Mouse (Mus musculus): ENCODE data around the gene Arl1. TPM values are rescaled to one million over a fixed set of nuclear protein-coding genes. Genes with fewer than 3 reads are reported as not detected.

The Arl1 gene
- total and polyA plus RNA-seq, 2 experiments from 2014 or later = 45.1 to 125 TPM

DNA sequence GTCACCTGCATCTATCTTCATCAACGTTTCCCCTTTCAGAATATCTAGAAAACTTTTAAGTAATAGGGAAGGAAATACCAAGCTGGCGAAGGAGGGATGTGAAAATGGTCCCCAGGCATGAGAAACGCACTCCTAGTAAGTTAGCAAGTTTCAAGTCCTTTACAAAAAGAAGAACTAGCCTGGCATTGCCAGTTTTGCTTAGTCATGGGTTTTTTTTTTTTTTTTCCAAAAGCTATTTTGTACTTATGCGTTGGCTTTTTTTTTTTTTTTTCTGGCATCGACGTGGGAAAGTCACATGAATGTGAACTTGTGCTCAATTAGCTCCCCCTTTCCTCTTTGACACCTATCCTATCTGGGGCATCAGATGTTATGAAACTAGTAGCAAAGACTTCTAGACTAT lies 18.3 kb upstream of the Arl1 start:
- ATAC-seq (ENCODE audit: insufficient read depth, low read depth) = no peak
- Histone ChIP-seq H3K27ac (ENCODE audit: low read depth) (no peak overlapping the region), H3K4me2 (ENCODE audit: low read depth, low read length) (no peak overlapping the region), H3K27me3 (ENCODE audit: control insufficient read depth, insufficient read depth, low read length) (no peaks in the 10 kb centered on the region), H3K36me3 (replicated peaks; ENCODE audit: control insufficient read depth, insufficient read depth, low read length) (no peaks in the 10 kb centered on the region), H3K9me3 (replicated peaks; ENCODE audit: control insufficient read depth, low read length) (no peaks in the 10 kb centered on the region), H3K9ac (replicated peaks; ENCODE audit: low read depth, low read length) (no peak overlapping the region), H3K4me1 (ENCODE audit: control insufficient read depth, insufficient read depth) (no peaks in the 10 kb centered on the region), H3K4me3 (ENCODE audit: low read depth, low read length) (no peak overlapping the region)
- DNase-seq (ENCODE audit: low spot score) = no peak
- TF ChIP-seq EP300 (IDR thresholded peaks at IDR 0.05; ENCODE audit: low read depth) (no peak), CTCF (IDR thresholded peaks at IDR 0.05; ENCODE audit: low read depth) (no peak)
- WGBS = 69% methylated on average over 6 of the region's 6 CpGs

DNA sequence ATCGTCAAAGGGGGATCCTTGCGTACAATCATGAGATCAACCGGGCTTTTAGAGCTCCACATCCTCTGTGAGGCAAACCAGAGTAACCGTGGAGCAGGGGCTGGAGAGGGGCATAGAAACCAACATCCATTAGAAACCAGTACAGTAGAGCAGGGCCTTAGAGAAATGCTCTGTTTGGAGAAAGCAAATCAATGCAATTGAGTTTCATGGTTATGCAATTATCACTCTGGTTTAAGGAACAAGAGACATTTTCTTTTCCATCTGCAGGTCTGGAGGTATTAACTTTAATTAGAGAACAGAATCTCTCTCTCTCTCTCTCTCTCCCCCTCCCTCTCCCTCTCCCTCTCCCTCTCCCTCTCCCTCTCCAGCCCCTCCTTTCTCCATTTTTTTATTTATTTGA lies 15.9 kb upstream of the Arl1 start:
- 81% methylated on average over 4 of the region's 4 CpGs for WGBS
- no peaks in the 10 kb centered on the region for H3K36me3 ChIP-seq (replicated peaks; ENCODE audit: control insufficient read depth, insufficient read depth, low read length)
- no peak overlapping the region for H3K27ac ChIP-seq (ENCODE audit: low read depth)
- ATAC-seq (ENCODE audit: insufficient read depth, low read depth) = no peak
- H3K4me1 ChIP-seq (ENCODE audit: control insufficient read depth, insufficient read depth) = no peaks in the 10 kb centered on the region
- no peak overlapping the region for H3K4me3 ChIP-seq (ENCODE audit: low read depth, low read length)
- H3K4me2 ChIP-seq (ENCODE audit: low read depth, low read length) = no peak overlapping the region
- no peaks in the 10 kb centered on the region for H3K27me3 ChIP-seq (ENCODE audit: control insufficient read depth, insufficient read depth, low read length)
- H3K9ac ChIP-seq (replicated peaks; ENCODE audit: low read depth, low read length) = no peak overlapping the region
- no peaks in the 10 kb centered on the region for H3K9me3 ChIP-seq (replicated peaks; ENCODE audit: control insufficient read depth, low read length)
- DNase-seq (ENCODE audit: low spot score) = no peak
- TF ChIP-seq EP300 (IDR thresholded peaks at IDR 0.05; ENCODE audit: low read depth) = no peak
- TF ChIP-seq CTCF (IDR thresholded peaks at IDR 0.05; ENCODE audit: low read depth) = no peak

DNA sequence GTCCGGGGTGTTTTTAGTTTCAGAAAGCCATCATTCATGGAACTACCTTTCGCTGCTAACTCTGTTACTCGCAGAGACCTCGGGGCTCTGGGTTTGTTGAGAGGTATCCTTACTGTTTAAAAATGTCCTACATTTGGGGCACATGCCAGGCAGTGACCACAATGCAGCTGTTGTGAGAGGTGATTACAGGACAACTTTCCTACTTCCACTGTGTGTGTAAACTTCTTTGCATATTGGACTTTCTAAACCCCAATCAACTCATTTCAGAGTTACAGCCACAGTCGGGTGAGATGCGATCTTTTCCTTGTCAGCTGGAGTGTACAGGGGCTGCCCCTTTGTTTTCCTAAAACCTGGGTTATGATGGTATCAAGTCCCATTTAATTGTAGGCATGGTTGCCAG lies 15.0 kb upstream of the Arl1 start:
- Histone ChIP-seq H3K4me3 (ENCODE audit: low read depth, low read length) (no peak overlapping the region), H3K27ac (ENCODE audit: low read depth) (no peak overlapping the region), H3K4me1 (ENCODE audit: control insufficient read depth, insufficient read depth) (no peaks in the 10 kb centered on the region), H3K4me2 (ENCODE audit: low read depth, low read length) (no peak overlapping the region), H3K9me3 (replicated peaks; ENCODE audit: control insufficient read depth, low read length) (no peaks in the 10 kb centered on the region), H3K36me3 (replicated peaks; ENCODE audit: control insufficient read depth, insufficient read depth, low read length) (no peaks in the 10 kb centered on the region), H3K27me3 (ENCODE audit: control insufficient read depth, insufficient read depth, low read length) (no peaks in the 10 kb centered on the region), H3K9ac (replicated peaks; ENCODE audit: low read depth, low read length) (no peak overlapping the region)
- TF ChIP-seq CTCF (IDR thresholded peaks at IDR 0.05; ENCODE audit: low read depth) (no peak), EP300 (IDR thresholded peaks at IDR 0.05; ENCODE audit: low read depth) (no peak)
- DNase-seq (ENCODE audit: low spot score) (no peak), ATAC-seq (ENCODE audit: insufficient read depth, low read depth) (no peak)
- 85% methylated on average over 6 of the region's 6 CpGs for WGBS

DNA sequence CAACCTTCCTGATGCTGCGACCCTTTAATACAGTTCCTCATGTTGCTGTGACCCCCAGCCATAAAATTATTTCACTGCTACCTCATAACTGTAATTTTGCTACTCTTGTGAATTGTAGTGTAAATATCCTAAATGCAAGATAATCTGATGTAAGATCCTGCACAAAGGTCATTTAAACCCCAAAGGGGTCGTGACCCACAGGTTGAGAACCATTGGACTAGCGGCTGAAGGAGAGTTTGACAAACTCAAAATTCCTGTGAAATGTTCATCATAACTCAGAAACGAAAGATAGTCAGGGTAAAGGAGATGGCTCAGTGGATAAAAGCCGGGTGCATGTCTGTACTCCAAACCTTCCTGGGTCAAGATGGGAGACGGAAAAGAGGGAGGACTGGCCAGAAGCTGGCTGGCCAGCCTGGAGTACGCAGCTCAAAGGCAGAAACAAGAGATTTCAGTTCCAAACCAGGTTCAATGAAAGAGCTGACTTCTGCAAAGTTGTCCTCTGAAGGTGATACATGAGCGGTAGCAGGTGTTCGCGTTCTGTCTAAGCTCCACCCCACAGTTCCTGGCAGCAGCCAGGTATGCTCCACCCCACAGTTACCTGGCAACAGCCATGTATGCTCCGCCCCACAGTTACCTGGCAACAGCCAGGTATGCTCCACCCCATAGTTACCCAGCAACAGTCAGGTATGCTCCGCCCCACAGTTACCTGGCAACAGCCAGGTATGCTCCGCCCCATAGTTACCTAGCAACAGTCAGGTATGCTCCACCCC lies 13.5 kb upstream of the Arl1 start:
- 46% methylated on average over 13 of the region's 13 CpGs for WGBS
- TF ChIP-seq CTCF (IDR thresholded peaks at IDR 0.05; ENCODE audit: low read depth) (no peak), EP300 (IDR thresholded peaks at IDR 0.05; ENCODE audit: low read depth) (no peak)
- no peak overlapping the region for H3K9ac ChIP-seq (replicated peaks; ENCODE audit: low read depth, low read length)
- H3K9me3 ChIP-seq (replicated peaks; ENCODE audit: control insufficient read depth, low read length) = no peaks in the 10 kb centered on the region
- DNase-seq (ENCODE audit: low spot score) = no peak
- H3K4me1 ChIP-seq (ENCODE audit: control insufficient read depth, insufficient read depth) = no peaks in the 10 kb centered on the region
- H3K4me2 ChIP-seq (ENCODE audit: low read depth, low read length) = no peak overlapping the region
- ATAC-seq (ENCODE audit: insufficient read depth, low read depth) = no peak
- H3K36me3 ChIP-seq (replicated peaks; ENCODE audit: control insufficient read depth, insufficient read depth, low read length) = no peaks in the 10 kb centered on the region
- H3K27ac ChIP-seq (ENCODE audit: low read depth) = no peak overlapping the region
- H3K27me3 ChIP-seq (ENCODE audit: control insufficient read depth, insufficient read depth, low read length) = no peaks in the 10 kb centered on the region
- no peak overlapping the region for H3K4me3 ChIP-seq (ENCODE audit: low read depth, low read length)

DNA sequence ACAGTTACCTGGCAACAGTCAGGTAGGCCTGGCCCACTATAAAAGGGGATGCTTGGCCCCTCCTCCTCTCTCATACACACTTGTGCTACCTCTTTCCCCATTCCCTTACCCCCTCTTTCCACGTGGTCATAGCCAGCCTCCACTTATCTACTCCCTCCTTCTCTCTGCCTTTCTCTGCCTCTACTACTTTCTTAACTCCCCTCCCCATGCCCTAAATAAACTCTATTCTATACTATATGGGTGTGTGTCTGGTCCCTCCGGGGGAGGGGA lies 13.0 kb upstream of the Arl1 start:
- Histone ChIP-seq H3K9me3 (replicated peaks; ENCODE audit: control insufficient read depth, low read length) (no peaks in the 10 kb centered on the region), H3K27ac (ENCODE audit: low read depth) (no peak overlapping the region), H3K36me3 (replicated peaks; ENCODE audit: control insufficient read depth, insufficient read depth, low read length) (no peaks in the 10 kb centered on the region), H3K4me1 (ENCODE audit: control insufficient read depth, insufficient read depth) (no peaks in the 10 kb centered on the region), H3K4me3 (ENCODE audit: low read depth, low read length) (no peak overlapping the region), H3K9ac (replicated peaks; ENCODE audit: low read depth, low read length) (no peak overlapping the region), H3K27me3 (ENCODE audit: control insufficient read depth, insufficient read depth, low read length) (no peaks in the 10 kb centered on the region), H3K4me2 (ENCODE audit: low read depth, low read length) (no peak overlapping the region)
- 41% methylated on average over 2 of the region's 2 CpGs for WGBS
- TF ChIP-seq EP300 (IDR thresholded peaks at IDR 0.05; ENCODE audit: low read depth) (no peak), CTCF (IDR thresholded peaks at IDR 0.05; ENCODE audit: low read depth) (no peak)
- ATAC-seq (ENCODE audit: insufficient read depth, low read depth) = no peak
- no peak for DNase-seq (ENCODE audit: low spot score)

DNA sequence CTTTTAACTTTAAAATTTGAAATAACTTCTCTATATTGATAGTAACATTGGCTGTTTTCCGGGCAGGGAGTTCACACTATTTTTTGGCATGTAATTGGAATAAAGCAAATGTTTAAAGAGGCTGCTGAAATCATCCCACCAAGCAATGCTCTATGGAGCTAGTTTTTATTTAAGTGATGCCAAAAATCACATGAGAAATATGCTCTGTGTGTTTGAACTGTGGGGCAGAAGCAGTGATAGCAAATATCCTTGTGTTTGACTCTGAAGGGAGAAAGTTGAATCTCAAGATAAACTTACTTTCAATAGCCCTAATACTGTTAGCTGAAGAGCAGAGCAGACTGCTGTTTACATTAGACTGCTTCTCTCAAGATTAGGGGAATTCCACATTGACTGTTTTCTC lies 11.0 kb upstream of the Arl1 start:
- no peaks in the 10 kb centered on the region for H3K36me3 ChIP-seq (replicated peaks; ENCODE audit: control insufficient read depth, insufficient read depth, low read length)
- no peaks in the 10 kb centered on the region for H3K27me3 ChIP-seq (ENCODE audit: control insufficient read depth, insufficient read depth, low read length)
- H3K9ac ChIP-seq (replicated peaks; ENCODE audit: low read depth, low read length) = no peak overlapping the region
- no peak for TF ChIP-seq CTCF (IDR thresholded peaks at IDR 0.05; ENCODE audit: low read depth)
- TF ChIP-seq EP300 (IDR thresholded peaks at IDR 0.05; ENCODE audit: low read depth) = no peak
- H3K27ac ChIP-seq (ENCODE audit: low read depth) = no peak overlapping the region
- ATAC-seq (ENCODE audit: insufficient read depth, low read depth) (no peak), DNase-seq (ENCODE audit: low spot score) (no peak)
- 54% methylated on average over 1 of the region's 1 CpGs for whole genome bisulfite sequencing
- no peaks in the 10 kb centered on the region for H3K4me1 ChIP-seq (ENCODE audit: control insufficient read depth, insufficient read depth)
- H3K9me3 ChIP-seq (replicated peaks; ENCODE audit: control insufficient read depth, low read length) = no peaks in the 10 kb centered on the region
- no peak overlapping the region for H3K4me3 ChIP-seq (ENCODE audit: low read depth, low read length)
- no peak overlapping the region for H3K4me2 ChIP-seq (ENCODE audit: low read depth, low read length)

Measured in heart, postnatal 0 days (tissue).